Mouse (Mus musculus) WW6 (cell line): ENCODE measurements around the gene 1600014C23Rik.

Experiments used
- DNase-seq: peaks from one replicate; pipeline ENCODE4 v3.0.0-alpha.2; 2013; ENCODE audit warnings: low read depth, low spot score

1600014C23Rik gene

GRCm38 (mm10) chr17:45752053-45752452 is 18.4 kb upstream of the 1600014C23Rik start:
- no peak for DNase-seq

- no peak for DNase-seq
Measured at GRCm38 (mm10) chr17:45751359-45751758, 17.7 kb upstream of the 1600014C23Rik start.

- no peak for DNase-seq
Measured at GRCm38 (mm10) chr17:45749100-45749499, 15.5 kb upstream of the 1600014C23Rik start.

GRCm38 (mm10) chr17:45747858-45748785 is 14.5 kb upstream of the 1600014C23Rik start:
- DNase-seq: no peak

GRCm38 (mm10) chr17:45747293-45747692 is 13.6 kb upstream of the 1600014C23Rik start:
- DNase-seq: no peak

- no peak for DNase-seq
Measured at GRCm38 (mm10) chr17:45746755-45747154, 13.1 kb upstream of the 1600014C23Rik start.

GRCm38 (mm10) chr17:45745629-45746028 is 12.0 kb upstream of the 1600014C23Rik start:
- DNase-seq: no peak

- DNase-seq: no peak
Measured at GRCm38 (mm10) chr17:45742371-45743147, 8.9 kb upstream of the 1600014C23Rik start.

- no peak for DNase-seq
Measured at GRCm38 (mm10) chr17:45737078-45737601, 3.5 kb upstream of the 1600014C23Rik start.

GRCm38 (mm10) chr17:45736311-45737077 is 2.9 kb upstream of the 1600014C23Rik start:
- DNase-seq: no peak

- DNase-seq: no peak
Measured at GRCm38 (mm10) chr17:45735382-45736310, 2.0 kb upstream of the 1600014C23Rik start.

- DNase-seq: no peak
Measured at GRCm38 (mm10) chr17:45734881-45735280, 1.2 kb upstream of the 1600014C23Rik start.

- DNase-seq: no peak
Measured at GRCm38 (mm10) chr17:45734333-45734732, 689 bp upstream of the 1600014C23Rik start.

- DNase-seq: no peak
Measured at GRCm38 (mm10) chr17:45733038-45733734, 458 bp downstream of the 1600014C23Rik start.

GRCm38 (mm10) chr17:45731172-45731864 is 2.3 kb downstream of the 1600014C23Rik start:
- peak; percentile 60 for DNase-seq

GRCm38 (mm10) chr17:45730696-45731095 is 2.9 kb downstream of the 1600014C23Rik start:
- DNase-seq: no peak

GRCm38 (mm10) chr17:45729387-45729786 is 4.3 kb downstream of the 1600014C23Rik start:
- no peak for DNase-seq

GRCm38 (mm10) chr17:45727983-45728723 is 5.5 kb downstream of the 1600014C23Rik start:
- no peak for DNase-seq
